In the genomic region with DNA sequence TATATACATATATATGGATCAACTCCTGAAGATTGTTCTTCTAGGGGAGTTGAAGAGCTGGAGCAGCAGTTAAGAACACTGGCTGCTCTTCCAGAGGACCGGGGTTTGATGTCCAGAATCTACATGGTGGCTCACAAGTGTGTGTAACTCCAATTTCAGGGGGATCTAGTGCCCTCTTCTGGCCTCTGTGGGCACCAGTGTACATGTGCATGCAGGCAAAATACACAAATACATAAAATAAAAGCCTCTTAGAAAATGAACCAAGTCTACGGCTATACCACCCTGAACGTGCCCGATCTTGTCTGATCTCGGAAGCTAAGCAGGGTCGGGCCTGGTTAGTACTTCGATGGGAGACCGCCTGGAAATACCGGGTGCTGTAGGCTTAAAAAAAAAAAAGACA, we compare ENCODE assay signal across 11 mouse cellular contexts. TPM values are rescaled to one million over a fixed set of nuclear protein-coding genes. Genes with fewer than 3 reads are reported as not detected.
DNase-seq lines count a peak whose midpoint lies in the region; ATAC-seq lines count a peak whose summit lies in the region.
"Had no signal": no experiment of that assay in that cellular context is flagged by ENCODE, and none has a peak within 500 bp of the region (broad histone marks: within the 10 kb centered on the region; RNA-seq: fewer than 3 reads in every experiment).

No protein-coding gene starts in this region.

- 40% methylated on average over 9 of the region's 9 CpGs for WGBS in hindbrain, embryonic 10.5 days
- WGBS in hindbrain, embryonic 12.5 days: 47% methylated on average over 9 of the region's 9 CpGs

- H3K4me2 ChIP-seq in hindbrain, embryonic 12.5 days (replicated peaks): no peak overlapping the region

- H3K4me1 ChIP-seq in hindbrain, embryonic 10.5 days (replicated peaks): peaks cover 35% of the 10 kb centered on the region
- H3K4me1 ChIP-seq in hindbrain, embryonic 12.5 days: peaks cover 24% of the 10 kb centered on the region

- peak; percentile 33 for DNase-seq in hindbrain, embryonic 10.5 days (ENCODE audit: low spot score)
- DNase-seq in thymus, postnatal 14 days: peak; percentile 48
- no peak for DNase-seq in thymus, postnatal 36 days
- DNase-seq in embryo, embryonic 10.5 days (ENCODE audit: low spot score): peak; percentile 68
- DNase-seq in kidney, adult 8-10 months: no peak
- no peak for DNase-seq in heart, adult 18-20 months
- DNase-seq: cerebellum, adult 9-11 months; gastrocnemius, postnatal 10 days; left cerebral cortex, postnatal 4 days had no signal

- peaks cover 87% of the 10 kb centered on the region for H3K27me3 ChIP-seq in hindbrain, embryonic 10.5 days (ENCODE audit: insufficient read depth, poor library complexity, severe bottlenecking)
- H3K27me3 ChIP-seq in hindbrain, embryonic 12.5 days: peaks cover 65% of the 10 kb centered on the region

- no peak overlapping the region for H3K27ac ChIP-seq in hindbrain, embryonic 10.5 days
- no peak overlapping the region for H3K27ac ChIP-seq in hindbrain, embryonic 12.5 days

- H3K9ac ChIP-seq in hindbrain, embryonic 12.5 days: no peak overlapping the region

- no peak for ATAC-seq in hindbrain, embryonic 12.5 days (ENCODE audit: low FRiP score)
- ATAC-seq in monocyte, adult 5-6 weeks (replicated peaks; ENCODE audit: insufficient number of reproducible peaks, low FRiP score, low TSS enrichment, poor library complexity, severe bottlenecking): no peak

- H3K9me3 ChIP-seq in hindbrain, embryonic 10.5 days: no peaks in the 10 kb centered on the region
- no peaks in the 10 kb centered on the region for H3K9me3 ChIP-seq in hindbrain, embryonic 12.5 days (replicated peaks)

- H3K4me3 ChIP-seq in hindbrain, embryonic 10.5 days: no peak overlapping the region
- no peak overlapping the region for H3K4me3 ChIP-seq in hindbrain, embryonic 12.5 days

- no peaks in the 10 kb centered on the region for H3K36me3 ChIP-seq in hindbrain, embryonic 10.5 days
- no peaks in the 10 kb centered on the region for H3K36me3 ChIP-seq in hindbrain, embryonic 12.5 days

RNA-seq across cellular contexts. Expression of gene Npas1, which starts 6.0 kb away (rescaled TPM):
- 0.63 and 0.91 TPM in 2 replicates for polyA plus RNA-seq in hindbrain, embryonic 10.5 days (2016; fragmentation: Nextera tagmentation; extraction: Ambion mirVana)
- polyA plus RNA-seq in hindbrain, embryonic 12.5 days (2016; fragmentation: Nextera tagmentation; extraction: Ambion mirVana): 1.2 and 1.7 TPM in 2 replicates
- not detected in 3 replicates for total RNA-seq in monocyte, adult 5-6 weeks (2017)
- not detected for total RNA-seq in heart, adult 18-20 months (2021)
- total RNA-seq: gastrocnemius, postnatal 10 days had no signal

RNA-seq across cellular contexts. Expression of gene Tmem160, which starts 19.0 kb away (rescaled TPM):
- polyA plus RNA-seq in hindbrain, embryonic 10.5 days (2016; fragmentation: Nextera tagmentation; extraction: Ambion mirVana): 67.4 and 70.9 TPM in 2 replicates
- polyA plus RNA-seq in hindbrain, embryonic 12.5 days (2016; fragmentation: Nextera tagmentation; extraction: Ambion mirVana): 52.6 and 55.9 TPM in 2 replicates
- total RNA-seq in monocyte, adult 5-6 weeks (2017): 16.1 to 32.9 TPM (median 21.0 TPM) in 3 replicates
- 100 to 1,000 TPM in 1 of 2 experiments, 10 to 100 TPM in 1; 87.4 to 101 TPM for total RNA-seq in heart, adult 18-20 months (2021)

Comparison
In these comparisons a context has a peak if more than half of its experiments do, and no peak if none do; other contexts are left out.
1. DNase-seq: peak in hindbrain, embryonic 10.5 days (single experiment), thymus, postnatal 14 days (single experiment) and embryo, embryonic 10.5 days (single experiment); none in thymus, postnatal 36 days (0 of 2), kidney, adult 8-10 months (0 of 2) and heart, adult 18-20 months (0 of 2).